Mouse (Mus musculus) C2C12 (cell line): ENCODE measurements around the gene Lrrc10.

Source experiments
- CEBPB ChIP-seq: IDR thresholded peaks from one replicate; pipeline ENCODE4 v1.6.1; 2011; ENCODE audit warnings: low read depth, mild to moderate bottlenecking, control low read depth, moderate library complexity
- CTCF ChIP-seq: IDR thresholded peaks from one replicate; pipeline ENCODE4 v1.5.1; 2011; ENCODE audit not compliant: control insufficient read depth, insufficient read depth, insufficient read length
- FOSL1 ChIP-seq: IDR thresholded peaks from one replicate; pipeline ENCODE4 v1.8.0; 2011; ENCODE audit warnings: mild to moderate bottlenecking, low read length; ENCODE audit not compliant: poor library complexity, insufficient read depth, severe bottlenecking
- MAX ChIP-seq: IDR thresholded peaks from one replicate; pipeline ENCODE4 v1.6.1; 2011; ENCODE audit warnings: mild to moderate bottlenecking, control low read depth
- MYOG ChIP-seq: IDR thresholded peaks from one replicate; pipeline ENCODE4 v1.6.1; 2011; ENCODE audit not compliant: control insufficient read depth, insufficient read length; ENCODE audit errors: extremely low read depth
- USF1 ChIP-seq: IDR thresholded peaks from one replicate; pipeline ENCODE4 v1.6.1; 2011; ENCODE audit warnings: low read depth, mild to moderate bottlenecking, control low read depth, moderate library complexity

- TF ChIP-seq CEBPB (peak; percentile 29), MAX (no peak), CTCF (no peak), FOSL1 (no peak), USF1 (peak; percentile 47), MYOG (no peak)
These were observed 21.4 kb upstream of the Lrrc10 start for GRCm38 (mm10) chr10:117023693-117024092.
